Mouse (Mus musculus) urinary bladder, postnatal 25 days (tissue): ENCODE measurements around the gene Dnajc6.

Experiments
- DNase-seq: peaks from one replicate; pipeline ENCODE4 v3.0.0; 2022; ENCODE audit warnings: low spot score

Dnajc6 gene

GRCm38 (mm10) chr4:101496534-101497237 is at the start of gene Dnajc6:
Gene Dnajc6, plus strand, starts transcription at chr4:101496648.
- peak; percentile 15 for DNase-seq

GRCm38 (mm10) chr4:101448701-101449100 is 47.7 kb upstream of the Dnajc6 start:
- DNase-seq: no peak

GRCm38 (mm10) chr4:101449344-101449743 is 47.1 kb upstream of the Dnajc6 start:
- DNase-seq: no peak

GRCm38 (mm10) chr4:101450150-101450780 is 46.2 kb upstream of the Dnajc6 start:
- no peak for DNase-seq

GRCm38 (mm10) chr4:101451089-101451488 is 45.4 kb upstream of the Dnajc6 start:
- DNase-seq: no peak

- DNase-seq: no peak
Observed at GRCm38 (mm10) chr4:101452829-101453228, 43.6 kb upstream of the Dnajc6 start.

GRCm38 (mm10) chr4:101457176-101457575 is 39.3 kb upstream of the Dnajc6 start:
- DNase-seq: no peak

- DNase-seq: peak; percentile 26
Observed at GRCm38 (mm10) chr4:101458341-101458740, 38.1 kb upstream of the Dnajc6 start.

- no peak for DNase-seq
Observed at GRCm38 (mm10) chr4:101459358-101459757, 37.1 kb upstream of the Dnajc6 start.

- no peak for DNase-seq
Observed at GRCm38 (mm10) chr4:101460114-101460513, 36.3 kb upstream of the Dnajc6 start.

- DNase-seq: no peak
Observed at GRCm38 (mm10) chr4:101462065-101462464, 34.4 kb upstream of the Dnajc6 start.

- no peak for DNase-seq
Observed at GRCm38 (mm10) chr4:101466264-101466663, 30.2 kb upstream of the Dnajc6 start.

- DNase-seq: no peak
Observed at GRCm38 (mm10) chr4:101469242-101469641, 27.2 kb upstream of the Dnajc6 start.

- no peak for DNase-seq
Observed at GRCm38 (mm10) chr4:101470543-101470942, 25.9 kb upstream of the Dnajc6 start.

GRCm38 (mm10) chr4:101472767-101473166 is 23.7 kb upstream of the Dnajc6 start:
- no peak for DNase-seq

GRCm38 (mm10) chr4:101490320-101490917 is 6.0 kb upstream of the Dnajc6 start:
- no peak for DNase-seq

GRCm38 (mm10) chr4:101491704-101492103 is 4.7 kb upstream of the Dnajc6 start:
- no peak for DNase-seq

GRCm38 (mm10) chr4:101493611-101494197 is 2.7 kb upstream of the Dnajc6 start:
- DNase-seq: no peak

- DNase-seq: no peak
Observed at GRCm38 (mm10) chr4:101496188-101496533, 287 bp upstream of the Dnajc6 start.

GRCm38 (mm10) chr4:101497336-101497735 is 888 bp downstream of the Dnajc6 start:
- no peak for DNase-seq

GRCm38 (mm10) chr4:101504470-101505007 is 8.1 kb downstream of the Dnajc6 start:
- DNase-seq: no peak

GRCm38 (mm10) chr4:101505966-101506365 is 9.5 kb downstream of the Dnajc6 start:
- no peak for DNase-seq

GRCm38 (mm10) chr4:101506372-101506771 is 9.9 kb downstream of the Dnajc6 start:
- DNase-seq: no peak
